8 mouse cellular contexts compared by ENCODE assay signal in the genomic region with DNA sequence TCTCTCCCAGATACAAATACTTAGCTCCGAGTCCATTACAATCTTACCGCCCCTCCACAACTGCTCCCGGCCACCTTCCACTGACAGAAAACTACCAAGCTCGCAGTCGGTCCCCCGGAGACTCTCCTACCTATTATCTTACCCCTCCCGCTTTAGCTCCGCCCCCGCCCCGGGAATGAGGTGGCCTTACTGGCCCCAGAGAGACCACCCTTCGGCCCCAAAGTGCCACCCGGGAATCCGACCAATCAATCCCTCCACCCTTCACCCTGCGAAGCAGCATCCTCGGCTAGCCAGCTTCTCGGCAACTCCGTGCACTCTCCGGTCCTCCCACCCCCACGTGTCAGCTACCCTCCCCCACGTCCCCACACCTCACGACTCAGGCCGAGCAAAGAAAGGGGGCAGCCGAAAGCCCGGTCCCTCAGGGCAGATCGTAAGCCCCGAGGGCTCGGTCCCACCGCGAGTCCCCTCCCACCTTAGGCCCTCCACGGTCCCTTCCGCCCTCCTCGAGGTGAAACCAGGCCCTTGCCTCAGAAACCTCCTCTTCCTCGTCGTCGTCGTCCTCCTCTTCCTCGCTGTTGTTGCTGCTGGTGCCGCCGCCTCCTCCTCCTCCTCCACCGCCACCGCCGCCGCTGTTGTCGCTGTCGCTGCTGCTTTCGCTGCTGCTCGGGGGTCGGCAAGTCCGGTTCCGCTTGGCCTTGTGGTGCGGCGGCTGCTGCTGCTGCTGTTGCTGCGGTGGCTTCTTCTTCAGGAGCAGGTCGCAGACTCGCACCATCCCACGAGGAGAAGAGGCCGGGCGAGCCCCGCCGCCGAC. TPM values are rescaled to one million over a fixed set of nuclear protein-coding genes. Genes with fewer than 3 reads are reported as not detected.
A peak's percentile ranks its signal among the peaks of the same experiment; 100 is the strongest.
DNase-seq lines count a peak whose midpoint lies in the region; ATAC-seq lines count a peak whose summit lies in the region.

No protein-coding gene starts in this region.

- no peaks in the 10 kb centered on the region for H3K9me3 ChIP-seq in hindbrain, embryonic 11.5 days (ENCODE audit: control insufficient read depth, low read length)

- no peaks in the 10 kb centered on the region for H3K4me1 ChIP-seq in hindbrain, embryonic 11.5 days (replicated peaks; ENCODE audit: control insufficient read depth, insufficient read depth, low read length)

- peak; percentile 50 for ATAC-seq in hindbrain, embryonic 11.5 days (ENCODE audit: low FRiP score)

- no peaks in the 10 kb centered on the region for H3K27me3 ChIP-seq in hindbrain, embryonic 11.5 days (ENCODE audit: control insufficient read depth, insufficient read depth, low read length)

- H3K9ac ChIP-seq in hindbrain, embryonic 11.5 days (ENCODE audit: low read depth, low read length), result peak overlapping the region; percentile 94

- peak overlapping the region; percentile 90 for H3K4me3 ChIP-seq in hindbrain, embryonic 11.5 days (ENCODE audit: low read depth, low read length)

- DNase-seq in NIH3T3 (ENCODE audit: low read depth), result peak; percentile 50
- DNase-seq in cerebellum, adult 8-10 months, result peak; percentile 51
- DNase-seq in forelimb bud, embryonic 11.5 days (ENCODE audit: low read depth, low spot score), result peak; percentile 40
- peak; percentile 64 for DNase-seq in hindbrain, embryonic 11.5 days (ENCODE audit: low spot score)
- DNase-seq in layer of hippocampus, postnatal 25 days (ENCODE audit: extremely low spot score in 1 of 2, low spot score in 1 of 2), result peak; percentile 31 to 35
- peak; percentile 44 for DNase-seq in lung, postnatal 14 days
- DNase-seq in ovary, postnatal 14 days (ENCODE audit: low spot score), result peak; percentile 25
- peak; percentile 57 to 70 for DNase-seq in thymus, postnatal 36 days

- H3K36me3 ChIP-seq in hindbrain, embryonic 11.5 days (ENCODE audit: control insufficient read depth, insufficient read depth, low read length), result no peaks in the 10 kb centered on the region

- WGBS in hindbrain, embryonic 11.5 days, result under 1% methylated on average over 55 of the region's 61 CpGs

- peak overlapping the region; percentile 63 for H3K4me2 ChIP-seq in hindbrain, embryonic 11.5 days (replicated peaks; ENCODE audit: low read depth, low read length)

- H3K27ac ChIP-seq in hindbrain, embryonic 11.5 days (ENCODE audit: low read depth, low read length), result peak overlapping the region; percentile 97

RNA-seq across cellular contexts. Expression of gene Ankrd17, which starts 1.0 kb away (rescaled TPM):
- polyA plus RNA-seq in hindbrain, embryonic 11.5 days (2014; fragmentation: Nextera tagmentation; extraction: Ambion mirVana), result 30.1 and 39.8 TPM in 2 replicates
- total RNA-seq in layer of hippocampus, postnatal 25 days (2021), result 100 to 1,000 TPM in 1 of 2 experiments, 10 to 100 TPM in 1; 95.7 to 110 TPM

RNA-seq across cellular contexts. Expression of gene Gm9958, which starts 1.7 kb away (rescaled TPM):
- 6.5 and 8.3 TPM in 2 replicates for polyA plus RNA-seq in hindbrain, embryonic 11.5 days (2014; fragmentation: Nextera tagmentation; extraction: Ambion mirVana)
- total RNA-seq in layer of hippocampus, postnatal 25 days (2021), result 1 to 10 TPM; 1.3 to 2.4 TPM

Comparison
In these comparisons a context has a peak if more than half of its experiments do, and no peak if none do; other contexts are left out.
1. Peak in every context shown above with its lines: DNase-seq, ATAC-seq, H3K4me3 ChIP-seq and H3K27ac ChIP-seq.